Mouse (Mus musculus): ENCODE data around the gene Fras1.

- TF ChIP-seq TAL1 (IDR thresholded peaks at IDR 0.05; ENCODE audit: low read length) (no peak), GATA1 (IDR thresholded peaks at IDR 0.05; ENCODE audit: low read length) (no peak)
Observed at GRCm38 (mm10) chr5:96739138-96739878, 365.6 kb downstream of the Fras1 start.

All from erythroblast, embryonic 14.5 days (primary cell).